Mouse (Mus musculus): ENCODE measurements at regions not wholly inside any gene's neighbourhood (a gene's known extent, or its start where the extent isn't known, plus 50 kb on each side); places are given as distances from the start of the nearest gene placed in this dataset.

GRCm38 (mm10) chr16:5527936-5528335, 272.2 kb upstream of the Eef2kmt start:
- H3K4me3 ChIP-seq (ENCODE audit: low read depth, low read length) = no peak overlapping the region
- H3K9me3 ChIP-seq (replicated peaks; ENCODE audit: control insufficient read depth, low read length, poor library complexity, severe bottlenecking) = no peaks in the 10 kb centered on the region
- H3K4me1 ChIP-seq (ENCODE audit: control insufficient read depth, insufficient read depth, low read length) = no peaks in the 10 kb centered on the region
- WGBS = 61% methylated on average over 4 of the region's 4 CpGs
- no peaks in the 10 kb centered on the region for H3K36me3 ChIP-seq (ENCODE audit: control insufficient read depth, insufficient read depth, low read length)
- no peaks in the 10 kb centered on the region for H3K27me3 ChIP-seq (ENCODE audit: control insufficient read depth, insufficient read depth, low read depth, low read length)
- no peak overlapping the region for H3K9ac ChIP-seq (ENCODE audit: low read depth, low read length)
- H3K27ac ChIP-seq (ENCODE audit: low read length) = no peak overlapping the region
- no peak overlapping the region for H3K4me2 ChIP-seq (ENCODE audit: low read length)
- ATAC-seq = no peak

GRCm38 (mm10) chr16:5524375-5524774, 268.6 kb upstream of the Eef2kmt start:
- Histone ChIP-seq H3K9me3 (replicated peaks; ENCODE audit: control insufficient read depth, low read length, poor library complexity, severe bottlenecking) (no peaks in the 10 kb centered on the region), H3K9ac (ENCODE audit: low read depth, low read length) (no peak overlapping the region), H3K27ac (ENCODE audit: low read length) (peak overlapping the region; percentile 37; the same call in 1 of the 2 replicates), H3K36me3 (ENCODE audit: control insufficient read depth, insufficient read depth, low read length) (no peaks in the 10 kb centered on the region), H3K4me2 (ENCODE audit: low read length) (no peak overlapping the region), H3K4me3 (ENCODE audit: low read depth, low read length) (no peak overlapping the region), H3K4me1 (ENCODE audit: control insufficient read depth, insufficient read depth, low read length) (no peaks in the 10 kb centered on the region), H3K27me3 (ENCODE audit: control insufficient read depth, insufficient read depth, low read depth, low read length) (no peaks in the 10 kb centered on the region)
- no peak for ATAC-seq
- 83% methylated on average over 5 of the region's 5 CpGs for WGBS

- peak overlapping the region; percentile 37; the same call in 1 of the 2 replicates for H3K27ac ChIP-seq (ENCODE audit: low read length)
- WGBS = 38% methylated on average over 7 of the region's 7 CpGs
- H3K4me3 ChIP-seq (ENCODE audit: low read depth, low read length) = no peak overlapping the region
- no peak overlapping the region for H3K4me2 ChIP-seq (ENCODE audit: low read length)
- H3K9me3 ChIP-seq (replicated peaks; ENCODE audit: control insufficient read depth, low read length, poor library complexity, severe bottlenecking) = no peaks in the 10 kb centered on the region
- ATAC-seq = no peak
- H3K27me3 ChIP-seq (ENCODE audit: control insufficient read depth, insufficient read depth, low read depth, low read length) = no peaks in the 10 kb centered on the region
- no peak overlapping the region for H3K9ac ChIP-seq (ENCODE audit: low read depth, low read length)
- no peaks in the 10 kb centered on the region for H3K4me1 ChIP-seq (ENCODE audit: control insufficient read depth, insufficient read depth, low read length)
- H3K36me3 ChIP-seq (ENCODE audit: control insufficient read depth, insufficient read depth, low read length) = no peaks in the 10 kb centered on the region
These were observed 267.7 kb upstream of the Eef2kmt start for GRCm38 (mm10) chr16:5523402-5524021.

GRCm38 (mm10) chr16:5517746-5518145, 262.0 kb upstream of the Eef2kmt start:
- no peak overlapping the region for H3K9ac ChIP-seq (ENCODE audit: low read depth, low read length)
- 51% methylated on average over 5 of the region's 5 CpGs for WGBS
- H3K9me3 ChIP-seq (replicated peaks; ENCODE audit: control insufficient read depth, low read length, poor library complexity, severe bottlenecking) = no peaks in the 10 kb centered on the region
- no peak overlapping the region for H3K4me3 ChIP-seq (ENCODE audit: low read depth, low read length)
- no peaks in the 10 kb centered on the region for H3K27me3 ChIP-seq (ENCODE audit: control insufficient read depth, insufficient read depth, low read depth, low read length)
- H3K27ac ChIP-seq (ENCODE audit: low read length) = no peak overlapping the region
- no peak for ATAC-seq
- no peak overlapping the region for H3K4me2 ChIP-seq (ENCODE audit: low read length)
- peaks cover 7% of the 10 kb centered on the region; the same call in 1 of the 2 replicates for H3K4me1 ChIP-seq (ENCODE audit: control insufficient read depth, insufficient read depth, low read length)
- no peaks in the 10 kb centered on the region for H3K36me3 ChIP-seq (ENCODE audit: control insufficient read depth, insufficient read depth, low read length)

- ATAC-seq = no peak
- Histone ChIP-seq H3K4me3 (ENCODE audit: low read depth, low read length) (no peak overlapping the region), H3K36me3 (ENCODE audit: control insufficient read depth, insufficient read depth, low read length) (no peaks in the 10 kb centered on the region), H3K9me3 (replicated peaks; ENCODE audit: control insufficient read depth, low read length, poor library complexity, severe bottlenecking) (no peaks in the 10 kb centered on the region), H3K27me3 (ENCODE audit: control insufficient read depth, insufficient read depth, low read depth, low read length) (no peaks in the 10 kb centered on the region), H3K27ac (ENCODE audit: low read length) (no peak overlapping the region), H3K4me2 (ENCODE audit: low read length) (no peak overlapping the region), H3K9ac (ENCODE audit: low read depth, low read length) (no peak overlapping the region), H3K4me1 (ENCODE audit: control insufficient read depth, insufficient read depth, low read length) (peaks cover 7% of the 10 kb centered on the region; the same call in 1 of the 2 replicates)
- 56% methylated on average over 5 of the region's 5 CpGs for WGBS
These were observed 260.1 kb upstream of the Eef2kmt start for GRCm38 (mm10) chr16:5515867-5516266.

GRCm38 (mm10) chr16:5507261-5507660, 251.5 kb upstream of the Eef2kmt start:
- H3K9me3 ChIP-seq (replicated peaks; ENCODE audit: control insufficient read depth, low read length, poor library complexity, severe bottlenecking) = no peaks in the 10 kb centered on the region
- no peaks in the 10 kb centered on the region for H3K36me3 ChIP-seq (ENCODE audit: control insufficient read depth, insufficient read depth, low read length)
- H3K4me3 ChIP-seq (ENCODE audit: low read depth, low read length) = no peak overlapping the region
- no peak for ATAC-seq
- no peaks in the 10 kb centered on the region for H3K4me1 ChIP-seq (ENCODE audit: control insufficient read depth, insufficient read depth, low read length)
- no peak overlapping the region for H3K9ac ChIP-seq (ENCODE audit: low read depth, low read length)
- WGBS = 67% methylated on average over 8 of the region's 8 CpGs
- no peak overlapping the region for H3K4me2 ChIP-seq (ENCODE audit: low read length)
- 0 out of 2 replicates have a peak overlapping the region, but pooled peaks have one; percentile 10 for H3K27ac ChIP-seq (ENCODE audit: low read length)
- H3K27me3 ChIP-seq (ENCODE audit: control insufficient read depth, insufficient read depth, low read depth, low read length) = no peaks in the 10 kb centered on the region

- no peak overlapping the region for H3K27ac ChIP-seq (ENCODE audit: low read length)
- WGBS = 88% methylated on average over 7 of the region's 7 CpGs
These were observed 246.2 kb upstream of the Eef2kmt start for GRCm38 (mm10) chr16:5501961-5502360.

GRCm38 (mm10) chr16:5496051-5496685, 240.4 kb upstream of the Eef2kmt start:
- WGBS = 39% methylated on average over 2 of the region's 2 CpGs
- peaks cover 10% of the 10 kb centered on the region; the same call in 1 of the 2 replicates for H3K4me1 ChIP-seq (ENCODE audit: control insufficient read depth, insufficient read depth, low read length)

More at GRCm38 (mm10) chr16:5501961-5502360, 246.2 kb upstream of the Eef2kmt start:
- Histone ChIP-seq H3K4me2 (ENCODE audit: low read length) (no peak overlapping the region), H3K4me1 (ENCODE audit: control insufficient read depth, insufficient read depth, low read length) (no peaks in the 10 kb centered on the region), H3K36me3 (ENCODE audit: control insufficient read depth, insufficient read depth, low read length) (no peaks in the 10 kb centered on the region), H3K27me3 (ENCODE audit: control insufficient read depth, insufficient read depth, low read depth, low read length) (no peaks in the 10 kb centered on the region), H3K9ac (ENCODE audit: low read depth, low read length) (no peak overlapping the region), H3K9me3 (replicated peaks; ENCODE audit: control insufficient read depth, low read length, poor library complexity, severe bottlenecking) (no peaks in the 10 kb centered on the region), H3K4me3 (ENCODE audit: low read depth, low read length) (no peak overlapping the region)
- ATAC-seq = no peak

GRCm38 (mm10) chr16:5493352-5493751, 237.6 kb upstream of the Eef2kmt start:
- no peaks in the 10 kb centered on the region for H3K27me3 ChIP-seq (ENCODE audit: control insufficient read depth, insufficient read depth, low read depth, low read length)
- no peak overlapping the region for H3K4me3 ChIP-seq (ENCODE audit: low read depth, low read length)
- H3K27ac ChIP-seq (ENCODE audit: low read length) = no peak overlapping the region
- 39% methylated on average over 6 of the region's 6 CpGs for WGBS
- H3K4me2 ChIP-seq (ENCODE audit: low read length) = no peak overlapping the region
- H3K9ac ChIP-seq (ENCODE audit: low read depth, low read length) = no peak overlapping the region
- H3K9me3 ChIP-seq (replicated peaks; ENCODE audit: control insufficient read depth, low read length, poor library complexity, severe bottlenecking) = no peaks in the 10 kb centered on the region
- H3K4me1 ChIP-seq (ENCODE audit: control insufficient read depth, insufficient read depth, low read length) = peaks cover 10% of the 10 kb centered on the region; the same call in 1 of the 2 replicates
- no peak for ATAC-seq
- H3K36me3 ChIP-seq (ENCODE audit: control insufficient read depth, insufficient read depth, low read length) = no peaks in the 10 kb centered on the region

More at GRCm38 (mm10) chr16:5496051-5496685, 240.4 kb upstream of the Eef2kmt start:
- Histone ChIP-seq H3K9me3 (replicated peaks; ENCODE audit: control insufficient read depth, low read length, poor library complexity, severe bottlenecking) (no peaks in the 10 kb centered on the region), H3K27me3 (ENCODE audit: control insufficient read depth, insufficient read depth, low read depth, low read length) (no peaks in the 10 kb centered on the region), H3K36me3 (ENCODE audit: control insufficient read depth, insufficient read depth, low read length) (no peaks in the 10 kb centered on the region), H3K4me3 (ENCODE audit: low read depth, low read length) (no peak overlapping the region), H3K27ac (ENCODE audit: low read length) (no peak overlapping the region), H3K9ac (ENCODE audit: low read depth, low read length) (no peak overlapping the region), H3K4me2 (ENCODE audit: low read length) (no peak overlapping the region)
- no peak for ATAC-seq
